In the genomic region with DNA sequence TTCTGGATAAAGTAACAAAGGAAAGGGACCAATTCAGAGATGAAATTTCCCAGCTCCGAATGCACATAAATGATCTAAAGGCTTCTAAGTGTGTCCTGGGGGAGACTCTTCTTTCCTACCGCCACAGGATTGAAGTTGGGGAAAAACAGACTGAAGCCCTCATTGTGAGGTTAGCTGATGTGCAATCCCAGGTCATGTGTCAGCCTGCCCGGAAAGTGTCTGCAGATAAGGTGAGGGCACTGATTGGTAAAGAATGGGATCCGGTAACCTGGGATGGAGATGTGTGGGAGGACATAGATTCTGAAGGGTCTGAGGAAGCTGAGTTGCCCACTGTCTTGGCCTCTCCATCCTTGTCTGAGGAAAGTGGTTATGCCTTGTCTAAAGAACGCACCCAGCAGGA, we compare ENCODE assay signal across 8 mouse cellular contexts. TPM values are rescaled to one million over a fixed set of nuclear protein-coding genes. Genes with fewer than 3 reads are reported as not detected.
A peak's percentile ranks its signal among the peaks of the same experiment; 100 is the strongest.
DNase-seq lines count a peak whose midpoint lies in the region; ATAC-seq and TF ChIP-seq lines count a peak whose summit lies in the region.

No protein-coding gene starts in this region.

- intact Hi-C loops in left cerebral cortex, postnatal 36 days (cut with DNase I) = loop anchor here (2.0 to 5.0 kb wide), 2 partner anchors 20 to 427 kb away; partner anchors contain the start of gene Zfp933

- peaks cover 39% of the 10 kb centered on the region for H3K36me3 ChIP-seq in erythroblast, embryonic 14.5 days (ENCODE audit: control insufficient read depth)
- peaks cover 10% of the 10 kb centered on the region for H3K36me3 ChIP-seq in ES-Bruce4 (ENCODE audit: control insufficient read depth, insufficient read depth, low read length, poor library complexity, severe bottlenecking)
- H3K36me3 ChIP-seq in heart, embryonic 16.5 days (ENCODE audit: control insufficient read depth, insufficient read depth) = peaks cover 30% of the 10 kb centered on the region

- H3K4me3 ChIP-seq in erythroblast, embryonic 14.5 days (replicated peaks) = peak overlapping the region; percentile 88
- peak overlapping the region; percentile 98 for H3K4me3 ChIP-seq in ES-Bruce4 (ENCODE audit: low read depth, low read length)
- H3K4me3 ChIP-seq in heart, embryonic 16.5 days (ENCODE audit: low read length) = peak overlapping the region; percentile 93

- no peak for TF ChIP-seq POLR2A in ES-Bruce4 (IDR thresholded peaks at IDR 0.05; ENCODE audit: insufficient read depth, low read length)

- peaks cover 29% of the 10 kb centered on the region for H3K4me1 ChIP-seq in erythroblast, embryonic 14.5 days (ENCODE audit: control insufficient read depth)
- H3K4me1 ChIP-seq in ES-Bruce4 (ENCODE audit: control insufficient read depth, insufficient read depth, low read length) = no peaks in the 10 kb centered on the region
- peaks cover 29% of the 10 kb centered on the region for H3K4me1 ChIP-seq in heart, embryonic 16.5 days (ENCODE audit: control insufficient read depth, insufficient read depth, low read length)

- no peak for ATAC-seq in erythroblast, adult 5-6 weeks (replicated peaks; ENCODE audit: low FRiP score, poor library complexity, severe bottlenecking)
- no peak for ATAC-seq in heart, embryonic 16.5 days (replicated peaks; ENCODE audit: extremely low read depth, insufficient read depth, low FRiP score)
- ATAC-seq in megakaryocyte-erythroid progenitor cell, adult 5-6 weeks (replicated peaks; ENCODE audit: low FRiP score, low TSS enrichment, poor library complexity, severe bottlenecking) = 0 out of 2 replicates have a peak, but pooled peaks have one; percentile 8

- no peak for TF ChIP-seq EP300 in ES-Bruce4 (IDR thresholded peaks at IDR 0.05; ENCODE audit: insufficient read depth, low read depth, low read length)

- no peaks in the 10 kb centered on the region for H3K27me3 ChIP-seq in erythroblast, embryonic 14.5 days (ENCODE audit: control insufficient read depth)
- no peaks in the 10 kb centered on the region for H3K27me3 ChIP-seq in ES-Bruce4 (ENCODE audit: control insufficient read depth, insufficient read depth, low read length, poor library complexity, severe bottlenecking)
- no peaks in the 10 kb centered on the region for H3K27me3 ChIP-seq in heart, embryonic 16.5 days (ENCODE audit: control insufficient read depth, insufficient read depth, low read length)

- peak overlapping the region; percentile 81 for H3K9ac ChIP-seq in ES-Bruce4 (ENCODE audit: low read depth, poor library complexity, severe bottlenecking)
- H3K9ac ChIP-seq in heart, embryonic 16.5 days (ENCODE audit: low read length) = peak overlapping the region; percentile 77

- peak overlapping the region; percentile 72; the same call in 1 of the 2 replicates for H3K27ac ChIP-seq in ES-Bruce4 (ENCODE audit: insufficient read depth, low read length)
- H3K27ac ChIP-seq in heart, embryonic 16.5 days (ENCODE audit: low read length) = peak overlapping the region; percentile 86

- H3K4me2 ChIP-seq in heart, embryonic 16.5 days (ENCODE audit: low read depth, low read length) = peak overlapping the region; percentile 85

- 3% methylated on average over 5 of the region's 5 CpGs for WGBS in heart, embryonic 16.5 days

- peaks cover 10% of the 10 kb centered on the region for H3K9me3 ChIP-seq in erythroblast, embryonic 14.5 days (ENCODE audit: control insufficient read depth, low read length)
- H3K9me3 ChIP-seq in ES-Bruce4 (replicated peaks; ENCODE audit: control insufficient read depth, insufficient read depth, low read length, poor library complexity, severe bottlenecking) = no peaks in the 10 kb centered on the region
- no peaks in the 10 kb centered on the region for H3K9me3 ChIP-seq in heart, embryonic 16.5 days (replicated peaks; ENCODE audit: control insufficient read depth, low read length)

- no peak for TF ChIP-seq CTCF in ES-Bruce4 (IDR thresholded peaks at IDR 0.05; ENCODE audit: low read depth, low read length)

- DNase-seq in right cerebral cortex, postnatal 4 days = no peak
- no peak for DNase-seq in left cerebral cortex, postnatal 36 days (ENCODE audit: low spot score in 2 of 2)
- no peak for DNase-seq in layer of hippocampus, adult 9-11 months

RNA-seq across cellular contexts. Expression of gene Fv1, which starts 0.5 kb away (rescaled TPM):
- polyA plus RNA-seq in erythroblast, embryonic 14.5 days (2012) = not detected in 2 replicates
- total RNA-seq in erythroblast, adult 5-6 weeks (2015; ENCODE audit: low replicate concordance) = not detected in 2 replicates
- 1.7 and 4.5 TPM in 2 replicates for total RNA-seq in erythroblast, adult 5-6 weeks (2017; ENCODE audit: low replicate concordance)
- 9.2 and 12.6 TPM in 2 replicates for polyA plus RNA-seq in ES-Bruce4 (2011; ENCODE audit: insufficient read depth, insufficient read length, low read depth, missing spikeins)
- polyA plus RNA-seq in heart, embryonic 16.5 days (2015; fragmentation: Nextera tagmentation; extraction: Ambion mirVana) = 10.4 and 12.4 TPM in 2 replicates
- total RNA-seq in megakaryocyte-erythroid progenitor cell, adult 5-6 weeks (2014; fragmentation: Nextera tagmentation) = 6.2 and 12.6 TPM in 2 replicates
- total RNA-seq in megakaryocyte-erythroid progenitor cell, adult 5-6 weeks (2017) = 10.4 and 21.7 TPM in 2 replicates
- 1 to 10 TPM; 8.7 to 9.5 TPM for total RNA-seq in left cerebral cortex, postnatal 36 days (2021)

RNA-seq across cellular contexts. Expression of gene Miip, which starts 0.6 kb away (rescaled TPM):
- polyA plus RNA-seq in erythroblast, embryonic 14.5 days (2012) = 9.4 and 19.8 TPM in 2 replicates
- 7.3 and 16.3 TPM in 2 replicates for total RNA-seq in erythroblast, adult 5-6 weeks (2015; ENCODE audit: low replicate concordance)
- 12.3 and 26.6 TPM in 2 replicates for total RNA-seq in erythroblast, adult 5-6 weeks (2017; ENCODE audit: low replicate concordance)
- polyA plus RNA-seq in ES-Bruce4 (2011; ENCODE audit: insufficient read depth, insufficient read length, low read depth, missing spikeins) = 48.8 and 56.3 TPM in 2 replicates
- polyA plus RNA-seq in heart, embryonic 16.5 days (2015; fragmentation: Nextera tagmentation; extraction: Ambion mirVana) = 33.9 and 36.8 TPM in 2 replicates
- total RNA-seq in megakaryocyte-erythroid progenitor cell, adult 5-6 weeks (2014; fragmentation: Nextera tagmentation) = 48.9 and 75.8 TPM in 2 replicates
- 30.4 and 36.7 TPM in 2 replicates for total RNA-seq in megakaryocyte-erythroid progenitor cell, adult 5-6 weeks (2017)
- 10 to 100 TPM; 12.8 to 22.4 TPM for total RNA-seq in left cerebral cortex, postnatal 36 days (2021)

RNA-seq across cellular contexts. Expression of gene Zfp933, which starts 21.1 kb away (rescaled TPM):
- 0.01 TPM in 1 of 2 replicates, not detected in the other for polyA plus RNA-seq in erythroblast, embryonic 14.5 days (2012)
- 0.96 and 3.3 TPM in 2 replicates for total RNA-seq in erythroblast, adult 5-6 weeks (2015; ENCODE audit: low replicate concordance)
- total RNA-seq in erythroblast, adult 5-6 weeks (2017; ENCODE audit: low replicate concordance) = 2.1 and 2.6 TPM in 2 replicates
- polyA plus RNA-seq in ES-Bruce4 (2011; ENCODE audit: insufficient read depth, insufficient read length, low read depth, missing spikeins) = 8.8 and 11.5 TPM in 2 replicates
- 4.7 and 5.2 TPM in 2 replicates for polyA plus RNA-seq in heart, embryonic 16.5 days (2015; fragmentation: Nextera tagmentation; extraction: Ambion mirVana)
- total RNA-seq in megakaryocyte-erythroid progenitor cell, adult 5-6 weeks (2014; fragmentation: Nextera tagmentation) = 4.2 and 9.7 TPM in 2 replicates
- 4.2 and 6.4 TPM in 2 replicates for total RNA-seq in megakaryocyte-erythroid progenitor cell, adult 5-6 weeks (2017)
- 10 to 100 TPM; 15.2 to 21.5 TPM for total RNA-seq in left cerebral cortex, postnatal 36 days (2021)

RNA-seq across cellular contexts. Expression of gene Mfn2, which starts 35.3 kb away (rescaled TPM):
- 0.89 and 1.5 TPM in 2 replicates for polyA plus RNA-seq in erythroblast, embryonic 14.5 days (2012)
- total RNA-seq in erythroblast, adult 5-6 weeks (2015; ENCODE audit: low replicate concordance) = 5.2 and 5.6 TPM in 2 replicates
- 6.1 and 6.6 TPM in 2 replicates for total RNA-seq in erythroblast, adult 5-6 weeks (2017; ENCODE audit: low replicate concordance)
- 14.6 and 16.7 TPM in 2 replicates for polyA plus RNA-seq in ES-Bruce4 (2011; ENCODE audit: insufficient read depth, insufficient read length, low read depth, missing spikeins)
- polyA plus RNA-seq in heart, embryonic 16.5 days (2015; fragmentation: Nextera tagmentation; extraction: Ambion mirVana) = 164 and 184 TPM in 2 replicates
- 26.1 and 28.1 TPM in 2 replicates for total RNA-seq in megakaryocyte-erythroid progenitor cell, adult 5-6 weeks (2014; fragmentation: Nextera tagmentation)
- total RNA-seq in megakaryocyte-erythroid progenitor cell, adult 5-6 weeks (2017) = 22.2 and 32.1 TPM in 2 replicates
- total RNA-seq in left cerebral cortex, postnatal 36 days (2021) = 100 to 1,000 TPM; 181 to 206 TPM

RNA-seq across cellular contexts. Expression of gene Zfp984, which starts 59.6 kb away (rescaled TPM):
- polyA plus RNA-seq in erythroblast, embryonic 14.5 days (2012) = not detected in 2 replicates
- 23.8 and 32.3 TPM in 2 replicates for total RNA-seq in erythroblast, adult 5-6 weeks (2015; ENCODE audit: low replicate concordance)
- 9.9 and 11.8 TPM in 2 replicates for total RNA-seq in erythroblast, adult 5-6 weeks (2017; ENCODE audit: low replicate concordance)
- 54.0 and 59.1 TPM in 2 replicates for polyA plus RNA-seq in ES-Bruce4 (2011; ENCODE audit: insufficient read depth, insufficient read length, low read depth, missing spikeins)
- 8.7 and 11.0 TPM in 2 replicates for polyA plus RNA-seq in heart, embryonic 16.5 days (2015; fragmentation: Nextera tagmentation; extraction: Ambion mirVana)
- 40.3 and 44.9 TPM in 2 replicates for total RNA-seq in megakaryocyte-erythroid progenitor cell, adult 5-6 weeks (2014; fragmentation: Nextera tagmentation)
- total RNA-seq in megakaryocyte-erythroid progenitor cell, adult 5-6 weeks (2017) = 47.6 and 71.4 TPM in 2 replicates
- total RNA-seq in left cerebral cortex, postnatal 36 days (2021) = 1 to 10 TPM; 1.9 to 2.0 TPM
